Mouse (Mus musculus) layer of hippocampus, postnatal 25 days (tissue): ENCODE data around the gene Gm5065. TPM values are rescaled to one million over a fixed set of nuclear protein-coding genes. Genes with fewer than 3 reads are reported as not detected.

Experiments
- DNase-seq, 2 experiments: peaks; one replicate each; pipeline ENCODE4 v3.0.0; 2022; ENCODE audit warnings: mixed read lengths in 2 of 2, low spot score in 1 of 2; ENCODE audit errors: extremely low spot score in 1 of 2
- total RNA-seq, 2 experiments: library from RNA; stranded (reverse); gene quantifications; 2 replicates each; pipeline ENCODE4 v1.2.3; 2021

Gene Gm5065
- not detected for total RNA-seq

GRCm38 (mm10) chr7:5350237-5350636 is at the start of gene Gm5065:
TSS of gene Gm5065 (plus strand) at chr7:5350537.
- no peak for DNase-seq

- DNase-seq, result no peak
Measured at GRCm38 (mm10) chr7:5327511-5327910, 22.8 kb upstream of the Gm5065 start.

GRCm38 (mm10) chr7:5350935-5351334 is 598 bp downstream of the Gm5065 start, which contains the start of gene Nlrp2:
TSS of gene Nlrp2 (minus strand) at chr7:5351035.
- no peak for DNase-seq

DNA sequence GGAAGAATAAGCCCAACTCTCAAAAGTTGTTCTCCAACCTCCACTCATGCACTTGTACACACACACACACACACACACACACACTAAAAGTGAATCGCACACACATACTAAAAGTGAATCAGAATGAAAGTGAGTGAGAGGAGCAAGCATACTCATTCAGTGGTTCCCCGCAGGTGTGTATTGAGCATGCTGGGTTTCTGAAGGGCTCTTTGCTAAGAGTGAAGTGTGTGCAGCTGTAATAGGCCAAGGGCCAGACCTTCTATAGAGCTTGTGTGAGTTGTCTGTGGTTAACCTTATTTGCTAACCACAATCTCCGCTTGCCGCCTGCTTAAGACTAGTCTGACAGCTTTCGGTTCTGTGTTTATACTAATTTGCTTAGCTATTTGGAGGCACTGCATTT is 13.3 kb downstream of the Gm5065 start:
- no peak for DNase-seq

- no peak for DNase-seq
Measured at GRCm38 (mm10) chr7:5366724-5367123, 16.4 kb downstream of the Gm5065 start.

DNA sequence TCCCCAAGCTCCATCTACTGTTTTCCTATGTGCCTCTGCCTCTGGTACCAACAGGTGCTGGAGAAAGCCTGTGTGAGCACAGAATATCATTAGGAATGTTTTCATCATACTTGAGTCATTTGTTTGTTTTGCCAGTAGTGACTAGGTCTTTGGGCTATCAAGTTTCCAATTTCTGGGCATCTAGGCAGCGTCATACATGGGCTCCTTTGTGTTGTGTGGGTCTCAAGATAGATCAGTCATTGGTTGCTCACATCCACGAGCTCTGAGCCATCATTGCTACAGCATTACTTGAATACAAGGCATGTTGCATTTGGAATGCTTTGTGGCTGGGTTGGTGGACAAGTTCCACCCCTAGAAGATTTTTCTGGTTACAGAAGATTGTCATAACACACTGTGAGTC is 55.9 kb downstream of the Gm5065 start:
- DNase-seq, result no peak

Other genes with a start within 250 kb of the Gm5065 start
- not detected for gene Rfpl4, start 233.6 kb upstream of the Gm5065 start, total RNA-seq
- under 1 TPM in 1 of 2 experiments, not detected in 1; 0.49 TPM for gene Rasl2-9, start 224.6 kb upstream of the Gm5065 start, total RNA-seq
- not detected for gene Vmn1r55, start 200.9 kb upstream of the Gm5065 start, total RNA-seq
- gene Vmn1r56, start 153.8 kb upstream of the Gm5065 start, total RNA-seq, result not detected
- gene Vmn1r57, start 132.0 kb upstream of the Gm5065 start, total RNA-seq, result not detected
- gene Nlrp2, start 498 bp downstream of the Gm5065 start, total RNA-seq, result not detected
- gene Vmn1r58, start 62.9 kb downstream of the Gm5065 start, total RNA-seq, result not detected
- gene Vmn1r59, start 106.2 kb downstream of the Gm5065 start, total RNA-seq, result not detected
- gene Vmn2r28, start 143.4 kb downstream of the Gm5065 start, total RNA-seq, result not detected
- gene Vmn1r60, start 196.8 kb downstream of the Gm5065 start, total RNA-seq, result not detected